Mouse (Mus musculus) CH12.LX (cell line): ENCODE measurements around the gene Igsf21.

ENCODE experiments used
- BHLHE40 ChIP-seq: IDR thresholded peaks from 2 replicates; pipeline ENCODE4 v1.6.1; 2011; ENCODE audit warnings: mild to moderate bottlenecking, low read depth, low read length, improper control_type of control experiment
- CTCF ChIP-seq, 2 experiments: IDR thresholded peaks in 1 of 2; conservative IDR thresholded peaks in 1 of 2; 2 replicates each; pipeline ENCODE4 v1.5.1; 2011 to 2012; ENCODE audit warnings: low read depth in 2 of 2, low read length in 2 of 2, improper control_type of control experiment in 1 of 2, inconsistent platforms in 1 of 2, mild to moderate bottlenecking in 1 of 2, moderate library complexity in 1 of 2
- EP300 ChIP-seq: IDR thresholded peaks from 2 replicates; pipeline ENCODE4 v1.6.1; 2011; ENCODE audit warnings: low read length, improper control_type of control experiment
- ETS1 ChIP-seq: conservative IDR thresholded peaks from 2 replicates; pipeline ENCODE4 v1.6.1; 2012; ENCODE audit warnings: low read depth, mild to moderate bottlenecking, inconsistent platforms, low read length, improper control_type of control experiment, moderate library complexity
- JUND ChIP-seq: conservative IDR thresholded peaks from 2 replicates; pipeline ENCODE4 v1.6.1; 2011; ENCODE audit warnings: low read depth, low read length, improper control_type of control experiment
- KAT2A ChIP-seq: IDR thresholded peaks from 2 replicates; pipeline ENCODE4 v1.6.1; 2012; ENCODE audit warnings: low read length, improper control_type of control experiment, inconsistent platforms; ENCODE audit not compliant: insufficient replicate concordance
- MAX ChIP-seq: IDR thresholded peaks from 2 replicates; pipeline ENCODE4 v1.6.1; 2011; ENCODE audit warnings: low read length, improper control_type of control experiment
- MAZ ChIP-seq: IDR thresholded peaks from 2 replicates; pipeline ENCODE4 v1.6.1; 2012; ENCODE audit warnings: low read depth, mild to moderate bottlenecking, inconsistent platforms, low read length, improper control_type of control experiment, moderate library complexity
- POLR2A ChIP-seq: IDR thresholded peaks from 2 replicates; pipeline ENCODE4 v1.6.1; 2011; ENCODE audit warnings: low read depth, mild to moderate bottlenecking, improper control_type of control experiment, low read length
- RCOR1 ChIP-seq: conservative IDR thresholded peaks from 2 replicates; pipeline ENCODE4 v1.6.1; 2012; ENCODE audit warnings: low read depth, mild to moderate bottlenecking, inconsistent platforms, low read length, improper control_type of control experiment
- SMC3 ChIP-seq: IDR thresholded peaks from 2 replicates; pipeline ENCODE4 v1.6.1; 2011; ENCODE audit warnings: low read depth, low read length, improper control_type of control experiment
- USF1 ChIP-seq: IDR thresholded peaks from 2 replicates; pipeline ENCODE4 v1.6.1; 2014; ENCODE audit warnings: low read depth, mild to moderate bottlenecking, inconsistent platforms, low read length, improper control_type of control experiment
- ZC3H11A ChIP-seq: IDR thresholded peaks from 2 replicates; pipeline ENCODE4 v1.6.1; 2012; ENCODE audit warnings: low read depth, mild to moderate bottlenecking, inconsistent platforms, low read length, improper control_type of control experiment

GRCm38 (mm10) chr4:140076852-140077563 is 169.6 kb downstream of the Igsf21 start:
- no peak for TF ChIP-seq POLR2A
- TF ChIP-seq BHLHE40 = no peak
- no peak for TF ChIP-seq MAZ
- TF ChIP-seq CTCF (conservative IDR thresholded peaks at IDR 0.05 in 1 of 2, IDR thresholded peaks at IDR 0.05 in 1 of 2; ENCODE audit: low read depth in 2 of 2, low read length in 2 of 2) = no peak
- no peak for TF ChIP-seq ETS1
- TF ChIP-seq RCOR1 = no peak
- no peak for TF ChIP-seq ZC3H11A
- TF ChIP-seq MAX = no peak
- TF ChIP-seq USF1 = no peak
- no peak for TF ChIP-seq KAT2A
- TF ChIP-seq SMC3 = no peak
- no peak for TF ChIP-seq JUND
- TF ChIP-seq EP300 = no peak
